Mouse (Mus musculus): ENCODE data around the gene Pdia3.
"Not testable (repeated sequence)": the region's sequence is repeated elsewhere in the genome, so short reads cannot be mapped to it uniquely, and the experiment has no call there.

Gene Pdia3

GRCm38 (mm10) chr2:121444178-121444577, 30.6 kb downstream of the Pdia3 start, which contains the start of gene Ell3:
Ell3 (minus strand) TSS chr2:121444278.
- no peak for DNase-seq

GRCm38 (mm10) chr2:121445117-121445516, 31.5 kb downstream of the Pdia3 start:
- no peak for DNase-seq

- DNase-seq = no peak
These were observed 32.9 kb downstream of the Pdia3 start for GRCm38 (mm10) chr2:121446506-121446905.

GRCm38 (mm10) chr2:121447006-121447405, 33.4 kb downstream of the Pdia3 start:
- no peak for DNase-seq

GRCm38 (mm10) chr2:121448136-121448535, 34.6 kb downstream of the Pdia3 start:
- DNase-seq = peak; percentile 39

- peak; percentile 100 for DNase-seq
These were observed 35.4 kb downstream of the Pdia3 start, which contains the start of gene Serf2 for GRCm38 (mm10) chr2:121448739-121449535. Serf2 (plus strand) TSS chr2:121449195.

GRCm38 (mm10) chr2:121449545-121450011, 36.0 kb downstream of the Pdia3 start:
- peak; percentile 41 for DNase-seq

GRCm38 (mm10) chr2:121450093-121450492, 36.5 kb downstream of the Pdia3 start:
- DNase-seq = peak; percentile 24

- no peak for DNase-seq
These were observed 38.8 kb downstream of the Pdia3 start for GRCm38 (mm10) chr2:121452361-121452760.

GRCm38 (mm10) chr2:121452990-121453389, 39.4 kb downstream of the Pdia3 start, which contains the start of gene Hypk:
Hypk (plus strand) TSS chr2:121453290.
- DNase-seq = no peak

GRCm38 (mm10) chr2:121453917-121454316, 40.3 kb downstream of the Pdia3 start:
- no peak for DNase-seq

- DNase-seq = no peak
These were observed 42.0 kb downstream of the Pdia3 start for GRCm38 (mm10) chr2:121455534-121455933.

GRCm38 (mm10) chr2:121456692-121457642, 43.4 kb downstream of the Pdia3 start, which contains the start of gene Serinc4:
Serinc4 (minus strand) TSS chr2:121456781.
- peak; percentile 93 for DNase-seq

- DNase-seq = no peak
These were observed 46.5 kb downstream of the Pdia3 start for GRCm38 (mm10) chr2:121460071-121460470.

GRCm38 (mm10) chr2:121468982-121469381, 55.4 kb downstream of the Pdia3 start:
- not testable (repeated sequence) for DNase-seq

- DNase-seq = not testable (repeated sequence)
These were observed 59.2 kb downstream of the Pdia3 start for GRCm38 (mm10) chr2:121472783-121473182.

GRCm38 (mm10) chr2:121473301-121474179, 60.0 kb downstream of the Pdia3 start, which contains the start of gene Mfap1b:
Mfap1b (minus strand) TSS chr2:121474067.
- peak; percentile 83 for DNase-seq

- DNase-seq = no peak
These were observed 60.6 kb downstream of the Pdia3 start for GRCm38 (mm10) chr2:121474180-121474535.

- not testable (repeated sequence) for DNase-seq
These were observed 61.7 kb downstream of the Pdia3 start for GRCm38 (mm10) chr2:121475306-121475705.

- DNase-seq = no peak
These were observed 64.1 kb downstream of the Pdia3 start for GRCm38 (mm10) chr2:121477491-121478266.

GRCm38 (mm10) chr2:121480498-121480897, 66.9 kb downstream of the Pdia3 start:
- peak; percentile 48 for DNase-seq

Data from liver (tissue).